Mouse (Mus musculus) embryonic fibroblast, embryonic 13.5 days (primary cell): ENCODE data around the gene Rad51.
A peak's percentile ranks its signal among the peaks of the same experiment; 100 is the strongest.

Experiments
- CTCF ChIP-seq: IDR thresholded peaks from 2 replicates; pipeline ENCODE4 v1.5.1; 2011; ENCODE audit warnings: mild to moderate bottlenecking, control low read depth, low read length, moderate library complexity, borderline replicate concordance; ENCODE audit not compliant: insufficient read depth
- POLR2A ChIP-seq: IDR thresholded peaks from 2 replicates; pipeline ENCODE4 v1.6.1; 2011; ENCODE audit warnings: low read depth, mild to moderate bottlenecking, control low read depth, low read length, moderate library complexity

DNA sequence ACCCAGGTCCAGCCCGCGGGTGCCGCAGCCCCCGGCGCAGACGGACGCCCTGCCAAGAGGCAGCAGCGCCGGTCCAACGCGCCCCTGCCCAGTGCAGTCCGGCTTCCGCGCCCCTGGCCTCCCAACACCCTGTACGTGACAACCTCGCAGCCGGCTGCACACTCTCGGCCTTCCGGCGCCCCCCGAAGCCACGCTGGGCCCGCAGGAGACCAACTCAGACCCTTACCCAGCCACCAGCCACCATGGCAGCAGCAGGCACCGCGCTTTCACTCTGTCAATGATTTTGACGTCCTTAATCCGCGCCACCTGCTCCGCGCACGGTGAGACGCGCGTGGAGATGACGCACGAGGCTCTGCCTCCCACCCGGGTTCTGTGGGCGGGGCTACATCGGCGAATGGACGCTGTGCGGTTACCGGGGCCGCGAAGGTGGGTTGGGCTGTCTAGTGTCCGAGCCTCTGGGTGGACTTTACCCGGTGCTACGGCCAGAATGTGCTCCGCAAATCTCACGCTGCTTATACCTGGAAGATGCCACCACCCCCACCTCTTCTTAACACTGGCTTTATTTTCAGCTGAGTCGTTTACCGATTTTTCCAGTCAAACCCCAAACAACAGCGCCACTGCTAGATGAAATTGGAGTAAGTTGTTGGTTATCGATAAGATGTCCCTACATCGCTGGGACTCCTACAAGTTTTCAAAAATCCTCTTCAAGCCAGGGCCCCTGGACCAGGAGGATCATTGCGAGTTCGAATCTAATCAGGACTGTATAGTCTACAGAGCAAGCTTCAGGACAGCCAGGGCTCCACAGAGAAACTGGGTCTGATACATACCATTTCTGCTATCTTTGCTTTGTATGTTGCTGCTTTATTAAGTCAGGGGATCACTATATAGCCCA lies 44.3 kb downstream of the Rad51 start, which contains the start of gene Rmdn3:
- TF ChIP-seq CTCF (no peak), POLR2A (peak; percentile 82)
